Mouse (Mus musculus): ENCODE results near the gene Olfr1509.
"Not testable (repeated sequence)": the region's sequence is repeated elsewhere in the genome, so short reads cannot be mapped to it uniquely, and the experiment has no call there.

Gene Olfr1509

GRCm38 (mm10) chr14:52442690-52443089, at the start of gene Olfr1509:
Gene Olfr1509, plus strand, starts transcription at chr14:52442990.
- no peak for DNase-seq

DNA sequence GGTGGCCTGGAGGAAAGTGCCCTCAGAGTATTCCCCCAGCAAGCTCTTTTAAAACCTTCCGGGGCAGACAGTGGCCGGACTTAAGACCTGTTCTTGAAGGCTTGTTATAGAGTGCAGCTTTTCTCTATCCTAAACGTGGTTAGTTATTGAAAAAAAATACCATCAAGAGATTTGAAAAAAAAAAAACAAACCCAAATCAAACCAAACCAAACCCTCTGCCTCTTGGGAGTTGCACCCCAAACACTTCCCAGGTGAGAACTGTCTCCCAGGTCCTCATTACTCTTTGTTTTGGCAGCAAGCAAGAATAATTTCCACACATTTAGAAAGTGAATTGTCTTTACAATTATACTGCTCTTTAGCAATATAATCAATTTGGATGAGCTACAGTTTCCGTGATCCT, 45.5 kb upstream of the Olfr1509 start, which contains the start of gene Olfr1511:
Olfr1511 (minus strand) TSS at position 101 of the 400 bp plus-strand sequence.
- DNase-seq = no peak

GRCm38 (mm10) chr14:52410142-52410919, 32.5 kb upstream of the Olfr1509 start:
- not testable (repeated sequence) for DNase-seq

DNA sequence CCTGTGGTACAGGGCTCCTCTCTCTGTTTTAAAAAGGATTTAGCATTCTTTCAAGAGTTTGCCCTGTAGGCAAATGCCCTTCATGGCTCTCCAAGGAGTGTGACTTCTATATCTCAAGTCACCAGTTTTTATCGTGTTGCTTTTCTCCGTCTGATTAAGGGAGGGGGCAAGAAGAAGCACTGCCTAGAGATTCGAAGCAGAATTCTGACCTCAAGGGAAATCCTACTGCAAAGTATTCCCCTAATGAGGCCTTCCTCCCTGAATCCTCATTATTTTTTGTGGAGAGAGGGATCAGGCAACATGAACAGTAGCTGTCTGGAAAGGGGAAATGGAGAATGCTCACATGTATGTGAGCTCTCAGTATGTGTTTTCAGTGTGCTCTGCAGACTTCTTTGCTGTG, 28.5 kb upstream of the Olfr1509 start, which contains the start of gene Olfr1510:
Olfr1510 (minus strand) TSS at position 101 of the 400 bp plus-strand sequence.
- no peak for DNase-seq

GRCm38 (mm10) chr14:52427686-52428085, 15.1 kb upstream of the Olfr1509 start:
- no peak for DNase-seq

DNA sequence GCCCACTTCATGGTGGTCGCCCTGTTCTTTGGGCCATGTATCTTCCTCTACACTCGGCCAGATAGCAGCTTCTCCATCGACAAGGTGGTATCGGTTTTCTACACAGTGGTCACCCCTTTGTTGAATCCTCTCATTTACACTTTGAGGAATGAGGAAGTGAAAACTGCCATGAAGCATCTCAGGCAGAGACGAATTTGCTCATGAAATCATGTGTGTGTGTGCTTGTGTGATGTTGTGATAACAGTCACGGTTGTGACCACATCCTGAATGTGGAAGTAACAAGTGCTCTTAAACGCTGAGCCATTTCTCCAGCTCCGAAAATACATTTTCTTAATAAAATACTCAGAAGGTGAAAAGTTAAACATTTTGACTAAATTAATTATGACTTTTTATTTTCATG, 8.3 kb downstream of the Olfr1509 start:
- DNase-seq = no peak

GRCm38 (mm10) chr14:52461928-52462327, 19.1 kb downstream of the Olfr1509 start:
- no peak for DNase-seq

DNA sequence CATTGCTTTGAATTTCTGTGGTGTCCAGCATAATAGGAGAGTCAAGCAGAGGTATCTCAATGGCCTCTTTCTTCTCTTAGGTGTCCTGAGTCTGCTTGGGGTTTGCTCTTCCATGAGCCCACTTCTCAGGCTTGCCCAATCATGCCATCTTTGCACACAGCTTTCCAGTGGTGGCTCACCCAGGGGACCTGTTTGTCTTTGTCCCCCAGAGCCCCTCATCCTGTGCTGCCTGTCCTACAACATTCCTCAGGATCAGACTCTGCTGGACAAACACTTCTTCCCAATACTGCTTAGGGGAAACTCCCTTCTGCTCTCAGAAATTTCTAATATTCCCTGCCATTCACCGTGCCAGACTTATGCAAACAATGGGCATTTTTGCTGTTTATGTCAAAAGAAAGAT, 22.9 kb downstream of the Olfr1509 start:
- no peak for DNase-seq

- no peak for DNase-seq
Measured at GRCm38 (mm10) chr14:52467395-52467794, 24.6 kb downstream of the Olfr1509 start, which contains the start of gene Olfr1508. Gene Olfr1508, minus strand, starts transcription at chr14:52467495.

DNA sequence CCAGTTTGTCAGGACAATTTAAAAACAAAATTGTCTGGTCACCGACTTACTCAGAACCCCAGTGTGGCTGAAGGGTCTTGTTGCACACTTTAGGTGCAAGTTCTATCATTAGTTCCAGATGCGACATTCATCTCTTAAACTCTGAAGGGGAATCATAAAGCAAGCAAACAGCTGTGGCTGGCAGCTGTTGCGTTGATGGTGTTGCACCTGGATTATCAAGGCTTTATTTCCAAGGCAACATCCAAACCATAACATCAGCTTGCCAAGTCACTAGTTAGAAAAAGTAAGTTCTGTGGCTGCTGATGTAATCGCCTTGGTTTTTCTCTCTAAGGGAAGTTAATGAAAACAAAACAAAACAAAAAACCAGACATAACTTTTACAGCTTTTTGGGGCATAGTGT, 52.7 kb downstream of the Olfr1509 start, which contains the start of gene Olfr1507:
Olfr1507 (minus strand) TSS at position 234 of the 400 bp plus-strand sequence.
- DNase-seq = no peak
